Mouse (Mus musculus) midbrain, embryonic 16.5 days (tissue): ENCODE measurements around the gene Ctso. TPM values are rescaled to one million over a fixed set of nuclear protein-coding genes. Genes with fewer than 3 reads are reported as not detected.

Source experiments
- ATAC-seq: fragments of 200-750 bp; cut with Nextera tagmentation; 2 replicates; pipeline ENCODE4 v1.8.0; 2017; ENCODE audit warnings: moderate TSS enrichment
- H3K27ac ChIP-seq: fragments of 300-500 bp; sonication (generic); 2 replicates; pipeline ENCODE4 v1.5.1; 2014; ENCODE audit warnings: mild to moderate bottlenecking, low read length, mixed read lengths
- H3K27me3 ChIP-seq: fragments of 300-500 bp; sonication (generic); 2 replicates; pipeline ENCODE4 v1.6.1; 2014; ENCODE audit warnings: low read depth, low read length, mixed read lengths; ENCODE audit not compliant: control insufficient read depth, insufficient read depth
- H3K36me3 ChIP-seq: fragments of 300-500 bp; sonication (generic); 2 replicates; pipeline ENCODE4 v1.6.1; 2014; ENCODE audit warnings: mild to moderate bottlenecking, low read length, moderate library complexity, mixed read lengths; ENCODE audit not compliant: control insufficient read depth, insufficient read depth
- H3K4me1 ChIP-seq: fragments of 300-500 bp; sonication (generic); 2 replicates; pipeline ENCODE4 v1.6.1; 2014; ENCODE audit warnings: mild to moderate bottlenecking, low read length, mixed read lengths; ENCODE audit not compliant: control insufficient read depth, insufficient read depth
- H3K4me2 ChIP-seq: fragments of 300-500 bp; sonication (generic); 2 replicates; pipeline ENCODE4 v1.6.1; 2014; ENCODE audit warnings: mild to moderate bottlenecking, low read length, mixed read lengths
- H3K4me3 ChIP-seq: fragments of 300-500 bp; sonication (generic); 2 replicates; pipeline ENCODE4 v1.5.1; 2014; ENCODE audit warnings: low read depth, mild to moderate bottlenecking, low read length, moderate library complexity, mixed read lengths
- H3K9ac ChIP-seq: fragments of 300-500 bp; sonication (generic); 2 replicates; pipeline ENCODE4 v1.6.1; 2014; ENCODE audit warnings: low read depth, low read length, mixed read lengths
- H3K9me3 ChIP-seq: fragments of 300-500 bp; sonication (generic); replicated peaks from 2 replicates; pipeline ENCODE4 v1.6.1; 2014; ENCODE audit warnings: mild to moderate bottlenecking, low read length, mixed read lengths; ENCODE audit not compliant: control insufficient read depth, poor library complexity, severe bottlenecking
- WGBS: fragments of 180-500 bp; shearing (Covaris S2); extraction: QIAGEN DNeasy Blood & Tissue Kit; methylation state at CpG from one replicate; pipeline ENCODE4 v1.1.7; 2014; 5-methylcytosine and 5-hydroxymethylcytosine counted together
- polyA plus RNA-seq: library from polyadenylated mRNA; unstranded; fragments of >200 nt; fragmentation: Nextera tagmentation; extraction: Ambion mirVana; gene quantifications from 2 replicates; pipeline ENCODE4 v1.2.1, GENCODE M21; 2015

Ctso gene
- polyA plus RNA-seq, 1 experiment from 2014 or later = 7.6 TPM

DNA sequence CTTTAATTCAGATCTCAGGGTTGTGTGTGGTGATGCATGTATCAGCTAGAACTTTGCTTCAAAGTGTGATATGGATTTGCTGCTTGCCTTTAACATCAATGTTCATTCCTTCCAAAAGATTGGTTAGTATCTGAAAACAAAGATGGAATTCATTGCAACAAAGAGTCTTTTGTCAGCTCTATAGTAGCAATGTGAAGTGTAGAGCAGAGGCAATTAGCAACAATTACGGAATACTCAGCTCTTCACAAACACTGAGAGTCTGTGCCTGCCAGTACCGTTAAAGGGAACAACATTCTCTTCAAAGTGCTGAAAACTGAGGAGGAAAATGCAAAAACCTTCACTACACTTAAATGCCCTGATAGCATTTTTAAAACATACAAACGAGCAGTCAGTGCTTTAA, 12.7 kb upstream of the Ctso start:
- no peaks in the 10 kb centered on the region for H3K27me3 ChIP-seq
- WGBS = 57% methylated on average over 3 of the region's 3 CpGs
- H3K36me3 ChIP-seq = no peaks in the 10 kb centered on the region
- no peaks in the 10 kb centered on the region for H3K9me3 ChIP-seq
- H3K4me2 ChIP-seq = no peak overlapping the region
- no peak for ATAC-seq
- no peak overlapping the region for H3K4me3 ChIP-seq
- H3K9ac ChIP-seq = no peak overlapping the region
- no peak overlapping the region for H3K27ac ChIP-seq
- peaks cover 10% of the 10 kb centered on the region; the same call in 1 of the 2 replicates for H3K4me1 ChIP-seq

DNA sequence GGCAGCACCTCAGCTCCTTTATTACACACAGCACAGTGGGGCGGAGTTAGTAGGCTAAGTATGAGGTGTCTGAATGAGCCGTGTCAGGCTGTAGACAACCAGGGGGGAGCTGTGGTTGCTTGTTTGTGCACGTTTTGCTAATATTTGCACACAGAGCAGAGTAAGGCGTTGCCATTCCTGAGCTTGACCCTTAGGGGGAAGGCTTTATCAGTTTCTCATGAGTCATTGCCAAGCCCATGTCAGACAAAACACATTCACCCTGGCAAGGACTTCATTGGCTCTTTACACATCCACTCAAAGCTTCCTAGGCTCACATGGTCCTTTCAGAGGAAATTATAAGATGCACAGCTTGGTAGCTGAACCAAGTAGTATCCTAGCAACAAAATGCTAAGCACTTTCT, 9.5 kb upstream of the Ctso start:
- H3K27ac ChIP-seq = peak overlapping the region; percentile 12; the same call in 1 of the 2 replicates
- H3K9me3 ChIP-seq = no peaks in the 10 kb centered on the region
- H3K4me1 ChIP-seq = peaks cover 17% of the 10 kb centered on the region; the same call in 1 of the 2 replicates
- H3K27me3 ChIP-seq = no peaks in the 10 kb centered on the region
- no peak overlapping the region for H3K4me3 ChIP-seq
- H3K36me3 ChIP-seq = no peaks in the 10 kb centered on the region
- 49% methylated on average over 4 of the region's 4 CpGs for WGBS
- peak; percentile 71 for ATAC-seq
- H3K9ac ChIP-seq = no peak overlapping the region
- no peak overlapping the region for H3K4me2 ChIP-seq

DNA sequence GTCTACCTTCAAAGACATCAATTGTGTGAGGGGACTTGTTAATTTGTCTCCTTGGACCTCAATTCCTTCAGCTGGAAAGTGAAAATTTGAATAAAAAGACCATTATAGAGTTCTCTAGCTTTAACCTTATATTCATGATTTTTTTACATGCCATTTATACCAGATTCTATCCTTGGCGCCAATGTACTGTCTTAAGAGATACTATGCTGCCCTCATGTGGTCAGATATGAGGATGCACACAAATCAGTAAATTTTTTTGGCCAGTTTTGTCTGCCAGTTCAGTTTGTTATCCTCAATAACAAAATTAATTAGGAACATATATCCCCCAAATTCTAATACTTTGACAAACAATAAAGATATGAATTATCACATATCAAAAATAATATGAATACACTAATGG, 7.5 kb upstream of the Ctso start:
- no peak for ATAC-seq

DNA sequence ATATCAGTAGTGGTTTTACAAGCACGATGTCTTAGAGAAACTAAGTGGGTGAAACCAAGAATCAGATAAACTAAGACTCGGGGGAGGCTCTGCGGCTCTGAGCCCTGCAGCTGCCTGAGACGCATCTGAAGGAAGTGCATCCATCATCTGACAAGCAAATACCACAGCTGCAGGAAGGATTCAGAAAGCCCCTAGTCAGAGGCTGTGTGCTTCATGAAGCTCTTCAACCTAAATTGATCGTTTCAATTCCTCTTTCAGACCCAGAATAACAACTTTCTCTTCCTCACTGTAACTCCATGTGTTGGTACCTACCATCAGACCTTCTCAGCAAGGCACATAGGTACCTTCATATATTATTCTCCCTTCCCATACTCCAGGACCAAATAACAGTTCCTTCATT, 6.5 kb upstream of the Ctso start:
- Histone ChIP-seq H3K9me3 (no peaks in the 10 kb centered on the region), H3K9ac (no peak overlapping the region), H3K27me3 (no peaks in the 10 kb centered on the region), H3K4me3 (no peak overlapping the region), H3K4me2 (no peak overlapping the region), H3K36me3 (no peaks in the 10 kb centered on the region), H3K4me1 (peaks cover 17% of the 10 kb centered on the region; the same call in 1 of the 2 replicates), H3K27ac (peak overlapping the region; percentile 20; the same call in 1 of the 2 replicates)
- no peak for ATAC-seq
- 70% methylated on average over 5 of the region's 5 CpGs for WGBS

More for the DNA sequence above, 7.5 kb upstream of the Ctso start:
- Histone ChIP-seq H3K27ac (no peak overlapping the region), H3K36me3 (no peaks in the 10 kb centered on the region), H3K27me3 (no peaks in the 10 kb centered on the region), H3K4me1 (peaks cover 17% of the 10 kb centered on the region; the same call in 1 of the 2 replicates), H3K4me2 (no peak overlapping the region), H3K4me3 (no peak overlapping the region), H3K9ac (no peak overlapping the region), H3K9me3 (no peaks in the 10 kb centered on the region)
- WGBS = 2% methylated on average over 1 of the region's 1 CpGs

DNA sequence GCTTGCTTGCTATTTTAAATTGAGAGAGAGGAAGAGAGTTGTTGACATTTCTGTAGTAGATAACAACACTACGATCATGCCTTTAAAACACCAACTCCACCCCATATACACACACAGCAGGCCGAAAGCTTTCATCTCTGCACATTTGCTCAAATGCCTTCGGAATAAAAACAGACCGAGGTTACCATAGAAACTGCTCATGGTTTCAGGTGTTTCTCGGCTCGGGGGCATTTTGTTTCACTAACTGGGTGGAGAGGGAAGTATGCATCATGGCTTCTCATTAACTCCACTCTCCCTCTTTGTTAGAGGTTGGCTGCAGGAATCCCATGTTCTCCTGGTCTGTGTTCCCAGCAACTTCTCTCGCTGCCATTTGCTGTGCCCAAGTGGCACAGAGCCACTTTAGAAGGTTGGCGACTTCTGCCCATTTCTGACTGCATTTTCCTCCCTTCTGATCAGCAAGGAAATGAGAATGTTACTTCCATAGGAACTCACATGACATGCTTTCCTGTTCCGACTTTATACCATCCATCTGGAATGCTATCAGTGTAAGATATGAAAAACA, 5.6 kb upstream of the Ctso start:
- H3K9ac ChIP-seq = no peak overlapping the region
- ATAC-seq = peak; percentile 61
- H3K4me2 ChIP-seq = no peak overlapping the region
- H3K27ac ChIP-seq = peak overlapping the region; percentile 35
- H3K9me3 ChIP-seq = no peaks in the 10 kb centered on the region
- no peak overlapping the region for H3K4me3 ChIP-seq
- H3K4me1 ChIP-seq = peaks cover 20% of the 10 kb centered on the region; the same call in 1 of the 2 replicates
- 47% methylated on average over 9 of the region's 9 CpGs for WGBS
- no peaks in the 10 kb centered on the region for H3K36me3 ChIP-seq
- no peaks in the 10 kb centered on the region for H3K27me3 ChIP-seq

DNA sequence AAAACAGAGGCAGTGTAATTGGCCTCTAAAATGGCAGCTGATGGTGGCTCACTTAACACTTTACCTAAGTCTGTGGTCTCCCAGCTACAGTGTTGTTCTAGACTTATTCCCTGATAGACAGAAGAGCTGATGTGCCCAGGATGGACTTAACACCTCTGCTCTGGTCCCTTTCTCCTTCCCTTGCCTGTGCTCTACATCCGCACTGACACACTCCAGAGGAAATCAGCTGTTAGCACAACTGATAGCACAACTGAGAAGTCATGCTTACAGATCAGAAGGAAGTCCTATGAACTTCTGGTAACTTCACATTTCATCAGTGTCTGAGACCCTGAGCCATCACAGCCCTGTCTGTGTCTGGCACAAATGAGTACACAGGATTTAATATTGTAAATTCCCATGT, 3.3 kb upstream of the Ctso start:
- ATAC-seq = no peak
- Histone ChIP-seq H3K9me3 (no peaks in the 10 kb centered on the region), H3K4me3 (no peak overlapping the region), H3K9ac (no peak overlapping the region), H3K27me3 (no peaks in the 10 kb centered on the region), H3K36me3 (no peaks in the 10 kb centered on the region), H3K27ac (no peak overlapping the region), H3K4me1 (peaks cover 13% of the 10 kb centered on the region), H3K4me2 (no peak overlapping the region)
- WGBS = 88% methylated on average over 1 of the region's 1 CpGs

DNA sequence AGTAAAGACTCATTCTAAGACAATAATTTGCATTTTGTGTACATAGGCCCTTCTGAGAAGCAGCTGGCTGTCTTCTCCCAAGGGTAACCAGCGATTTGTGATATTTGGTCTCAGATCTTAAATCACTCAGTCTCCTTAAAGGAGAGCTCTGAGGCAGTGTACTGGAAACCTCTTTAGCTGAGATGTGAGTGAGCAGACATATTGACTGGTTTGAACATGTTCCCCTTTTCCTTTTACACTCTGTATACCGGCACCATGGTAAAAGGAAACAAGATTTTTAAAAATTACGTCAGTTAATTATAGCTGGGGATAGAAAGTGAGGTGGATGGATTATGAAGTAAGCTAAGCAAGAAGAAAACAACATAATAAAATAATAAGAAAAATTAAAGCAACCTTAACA, 706 bp upstream of the Ctso start:
- Histone ChIP-seq H3K9ac (no peak overlapping the region), H3K4me1 (peaks cover 9% of the 10 kb centered on the region; the same call in 1 of the 2 replicates)
- WGBS = 66% methylated on average over 3 of the region's 3 CpGs

DNA sequence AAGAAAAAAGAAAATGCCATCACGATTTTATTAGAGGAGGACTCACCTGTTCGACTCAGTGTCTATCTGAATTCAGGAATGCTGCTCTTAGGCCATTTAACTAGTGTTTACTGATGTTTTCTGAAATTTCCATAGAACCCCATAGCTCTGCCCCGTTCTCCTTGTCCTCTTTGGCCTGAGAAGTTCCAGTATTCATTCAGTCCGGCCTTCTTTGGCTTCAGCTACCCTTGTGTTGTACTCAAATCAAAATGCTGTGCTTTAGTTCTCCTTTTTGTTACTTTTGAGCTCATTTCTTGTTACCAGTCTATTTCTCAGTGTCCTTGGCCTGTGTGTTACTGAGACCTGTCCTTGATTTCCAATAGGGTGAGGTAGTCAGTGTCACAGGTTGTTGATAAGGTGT, 947 bp downstream of the Ctso start:
- 83% methylated on average over 4 of the region's 4 CpGs for WGBS
- H3K27me3 ChIP-seq = no peaks in the 10 kb centered on the region
- no peak for ATAC-seq

More for the DNA sequence above, 706 bp upstream of the Ctso start:
- Histone ChIP-seq H3K9me3 (no peaks in the 10 kb centered on the region), H3K27me3 (no peaks in the 10 kb centered on the region), H3K36me3 (no peaks in the 10 kb centered on the region), H3K4me2 (no peak overlapping the region), H3K4me3 (no peak overlapping the region), H3K27ac (no peak overlapping the region)
- ATAC-seq = no peak

DNA sequence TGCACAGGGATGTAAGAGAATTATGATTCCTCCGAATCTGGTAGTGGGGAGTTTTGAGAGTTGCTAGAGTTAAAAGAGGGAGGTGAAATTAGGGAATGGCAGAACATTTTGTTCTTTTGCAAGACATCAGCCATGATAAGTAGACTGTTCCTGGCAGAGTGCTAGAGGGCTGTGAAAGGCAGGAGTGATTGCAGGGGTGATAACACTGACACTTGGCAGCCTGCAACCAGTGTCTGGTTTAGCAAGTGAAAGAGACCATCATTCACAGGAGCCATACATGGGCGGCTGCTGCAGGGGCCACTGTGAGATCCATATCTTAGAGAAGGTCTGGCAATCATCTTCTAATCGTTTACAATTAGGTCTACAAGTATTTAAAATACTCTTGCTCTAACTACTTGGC, 6.5 kb downstream of the Ctso start:
- WGBS = 89% methylated on average over 3 of the region's 3 CpGs
- Histone ChIP-seq H3K36me3 (no peaks in the 10 kb centered on the region), H3K4me2 (no peak overlapping the region), H3K27ac (no peak overlapping the region), H3K9me3 (no peaks in the 10 kb centered on the region), H3K4me1 (no peaks in the 10 kb centered on the region), H3K9ac (no peak overlapping the region), H3K4me3 (no peak overlapping the region), H3K27me3 (no peaks in the 10 kb centered on the region)
- no peak for ATAC-seq

More for the DNA sequence above, 947 bp downstream of the Ctso start:
- H3K4me1 ChIP-seq = peaks cover 5% of the 10 kb centered on the region; the same call in 1 of the 2 replicates
- H3K4me3 ChIP-seq = no peak overlapping the region
- H3K9ac ChIP-seq = no peak overlapping the region
- H3K4me2 ChIP-seq = no peak overlapping the region
- no peaks in the 10 kb centered on the region for H3K36me3 ChIP-seq
- no peaks in the 10 kb centered on the region for H3K9me3 ChIP-seq
- no peak overlapping the region for H3K27ac ChIP-seq
